Mouse (Mus musculus) ES-E14 (cell line): ENCODE measurements at regions not wholly inside any gene's neighbourhood (a gene's known extent, or its start where the extent isn't known, plus 50 kb on each side); places are given as distances from the start of the nearest gene placed in this dataset.

Experiments used
- DNase-seq: peaks from one replicate; pipeline ENCODE4 v3.0.0-alpha.2; 2013; ENCODE audit warnings: low read depth, low spot score
- H3K27ac ChIP-seq: 2 replicates; pipeline ENCODE4 v1.5.1; 2012; ENCODE audit warnings: low read depth, mild to moderate bottlenecking, low read length, moderate library complexity, mixed read lengths; ENCODE audit not compliant: poor library complexity, insufficient read depth, severe bottlenecking
- H3K36me3 ChIP-seq: 2 replicates; pipeline ENCODE4 v1.6.1; 2012; ENCODE audit warnings: mild to moderate bottlenecking, low read length, moderate library complexity, mixed read lengths; ENCODE audit not compliant: control insufficient read depth, poor library complexity, insufficient read depth, severe bottlenecking
- H3K4me1 ChIP-seq, 2 experiments: fragments of 150-350 bp in 1 of 2; sonication (generic) in 1 of 2; 2 replicates each; pipeline ENCODE4 v1.6.1; 2012; ENCODE audit warnings: low read length in 2 of 2, mild to moderate bottlenecking in 1 of 2, mixed read lengths in 1 of 2; ENCODE audit not compliant: control insufficient read depth in 2 of 2, insufficient read depth in 2 of 2, poor library complexity in 1 of 2
- H3K4me3 ChIP-seq, 2 experiments: fragments of 150-350 bp in 1 of 2; sonication (generic) in 1 of 2; 2 replicates each; pipeline ENCODE4 v1.5.1; 2012; ENCODE audit warnings: low read length in 2 of 2, low read depth in 1 of 2, mild to moderate bottlenecking in 1 of 2, mixed read lengths in 1 of 2; ENCODE audit not compliant: insufficient read depth in 1 of 2, poor library complexity in 1 of 2, severe bottlenecking in 1 of 2
- H3K9ac ChIP-seq: 2 replicates; pipeline ENCODE4 v1.6.1; 2012; ENCODE audit warnings: low read depth, mild to moderate bottlenecking, low read length, mixed read lengths; ENCODE audit not compliant: poor library complexity, insufficient read depth, severe bottlenecking
- H3K9me3 ChIP-seq: fragments of 150-350 bp; sonication (generic); 2 replicates; pipeline ENCODE4 v1.6.1; 2012; ENCODE audit warnings: low read depth, mild to moderate bottlenecking, low read length; ENCODE audit not compliant: control insufficient read depth, insufficient read depth
- CHD2 ChIP-seq: IDR thresholded peaks from 2 replicates; pipeline ENCODE4 v1.6.1; 2014; ENCODE audit warnings: mild to moderate bottlenecking, low read depth, low read length, inconsistent platforms
- HCFC1 ChIP-seq: IDR thresholded peaks from 2 replicates; pipeline ENCODE4 v1.6.1; 2012; ENCODE audit warnings: low read length, inconsistent platforms, borderline replicate concordance; ENCODE audit not compliant: insufficient read depth
- MAFK ChIP-seq: IDR thresholded peaks from 2 replicates; pipeline ENCODE4 v1.6.1; 2014; ENCODE audit warnings: mild to moderate bottlenecking, low read depth, low read length, inconsistent platforms; ENCODE audit not compliant: insufficient read depth
- ZC3H11A ChIP-seq: IDR thresholded peaks from 2 replicates; pipeline ENCODE4 v1.6.1; 2012; ENCODE audit warnings: low read depth, mild to moderate bottlenecking, inconsistent platforms, low read length, borderline replicate concordance
- ZNF384 ChIP-seq: IDR thresholded peaks from 2 replicates; pipeline ENCODE4 v1.6.1; 2012; ENCODE audit warnings: low read depth, low read length, inconsistent platforms
- in situ Hi-C, 2 experiments: fragments of 600-800 bp; cut with MboI; formaldehyde crosslinking; loops; one replicate each; pipeline ENCODE4 v1.15.1; 2025; ENCODE audit warnings: low sequenced_read_pairs in 2 of 2, inconsistent platforms in 1 of 2; ENCODE audit not compliant: unreplicated experiment in 2 of 2

- TF ChIP-seq ZC3H11A (no peak), MAFK (no peak)
- in situ Hi-C loops, result no loop called here
- no peak overlapping the region for H3K9ac ChIP-seq
- no peaks in the 10 kb centered on the region for H3K36me3 ChIP-seq
- no peak overlapping the region for H3K27ac ChIP-seq
- no peaks in the 10 kb centered on the region for H3K4me1 ChIP-seq
- H3K4me3 ChIP-seq, result no peak overlapping the region
- H3K9me3 ChIP-seq, result no peaks in the 10 kb centered on the region
- no peak for DNase-seq
Measured at GRCm38 (mm10) chr16:26787042-26787620, 204.3 kb downstream of the Gmnc start.

DNA sequence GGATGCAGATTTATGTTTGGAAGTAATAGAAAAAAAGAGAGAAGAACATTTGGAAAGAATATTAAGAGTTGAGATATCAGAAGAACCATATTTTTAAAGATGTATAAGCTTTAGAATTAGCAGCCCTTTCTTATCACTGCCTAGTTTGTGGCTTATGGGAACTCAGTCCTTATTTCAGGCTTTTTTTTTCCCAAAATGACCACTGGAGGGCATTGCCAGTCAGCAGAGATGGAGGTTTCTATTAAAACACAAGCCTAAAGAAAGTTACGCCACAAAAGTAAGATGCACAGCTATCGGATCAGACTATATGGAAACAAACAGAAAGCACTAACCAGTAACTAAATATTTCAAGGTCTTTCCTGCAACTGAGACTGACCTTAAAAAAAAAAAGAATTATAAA is 200.8 kb downstream of the Il1rap start:
- no peaks in the 10 kb centered on the region for H3K9me3 ChIP-seq
- TF ChIP-seq CHD2 (no peak), ZC3H11A (no peak), ZNF384 (no peak), MAFK (no peak), HCFC1 (no peak)

More for the DNA sequence above, 200.8 kb downstream of the Il1rap start:
- in situ Hi-C loops, result no loop called here
- peak; percentile 9 for DNase-seq
- no peak overlapping the region for H3K9ac ChIP-seq
- H3K36me3 ChIP-seq, result no peaks in the 10 kb centered on the region
- H3K4me1 ChIP-seq, result no peaks in the 10 kb centered on the region
- H3K4me3 ChIP-seq, result no peak overlapping the region
- no peak overlapping the region for H3K27ac ChIP-seq
